Mouse (Mus musculus) embryonic facial prominence, embryonic 11.5 days (tissue): ENCODE data around the gene Rras. TPM values are rescaled to one million over a fixed set of nuclear protein-coding genes. Genes with fewer than 3 reads are reported as not detected.
A peak's percentile ranks its signal among the peaks of the same experiment; 100 is the strongest.

Experiments used
- ATAC-seq: fragments of 200-750 bp; cut with Nextera tagmentation; replicated peaks from 2 replicates; pipeline ENCODE4 v1.8.0; 2017; ENCODE audit warnings: low read depth; ENCODE audit not compliant: insufficient number of reproducible peaks, low FRiP score, low TSS enrichment
- DNase-seq: peaks from one replicate; pipeline ENCODE4 v3.0.0-alpha.2; 2015; ENCODE audit warnings: low spot score
- H3K27ac ChIP-seq: fragments of 300-500 bp; sonication (generic); replicated peaks from 2 replicates; pipeline ENCODE4 v1.5.1; 2014; ENCODE audit warnings: mild to moderate bottlenecking, low read depth, low read length, control low read depth
- H3K27me3 ChIP-seq: fragments of 300-500 bp; sonication (generic); 2 replicates; pipeline ENCODE4 v1.6.1; 2014; ENCODE audit warnings: mild to moderate bottlenecking, low read length, moderate library complexity, mixed read lengths; ENCODE audit not compliant: control insufficient read depth, insufficient read depth
- H3K36me3 ChIP-seq: fragments of 300-500 bp; sonication (generic); replicated peaks from 2 replicates; pipeline ENCODE4 v1.6.1; 2014; ENCODE audit warnings: low read depth, mild to moderate bottlenecking, low read length, moderate library complexity, mixed read lengths; ENCODE audit not compliant: control insufficient read depth, insufficient read depth
- H3K4me1 ChIP-seq: fragments of 300-500 bp; sonication (generic); 2 replicates; pipeline ENCODE4 v1.6.1; 2014; ENCODE audit warnings: low read length, mixed read lengths; ENCODE audit not compliant: control insufficient read depth, insufficient read depth
- H3K4me2 ChIP-seq: fragments of 300-500 bp; sonication (generic); 2 replicates; pipeline ENCODE4 v1.6.1; 2014; ENCODE audit warnings: low read depth, mild to moderate bottlenecking, control low read depth, low read length, moderate library complexity
- H3K4me3 ChIP-seq: fragments of 300-500 bp; sonication (generic); 2 replicates; pipeline ENCODE4 v1.5.1; 2014; ENCODE audit warnings: low read depth, low read length, control low read depth
- H3K9ac ChIP-seq: fragments of 300-500 bp; sonication (generic); replicated peaks from 2 replicates; pipeline ENCODE4 v1.6.1; 2014; ENCODE audit warnings: mild to moderate bottlenecking, control low read depth, low read length
- H3K9me3 ChIP-seq: fragments of 300-500 bp; sonication (generic); replicated peaks from 2 replicates; pipeline ENCODE4 v1.6.1; 2016; ENCODE audit warnings: mild to moderate bottlenecking, low read length, inconsistent platforms, mixed read lengths; ENCODE audit not compliant: control insufficient read depth
- WGBS: fragments of 180-500 bp; shearing (Covaris S2); extraction: QIAGEN DNeasy Blood & Tissue Kit; methylation state at CpG from one replicate; pipeline ENCODE4 v1.1.7; 2014; 5-methylcytosine and 5-hydroxymethylcytosine counted together
- microRNA-seq: library from miRNA; unstranded; fragments of <30 nt; microRNA quantifications from one replicate; pipeline ENCODE4, GENCODE M21; 2016; ENCODE audit warnings: borderline number of aligned reads
- polyA plus RNA-seq: library from polyadenylated mRNA; unstranded; fragments of >200 nt; fragmentation: Nextera tagmentation; extraction: Ambion mirVana; gene quantifications from 2 replicates; pipeline ENCODE4 v1.2.1, GENCODE M21; 2014

Rras gene
- polyA plus RNA-seq, 1 experiment from 2014 or later, result 18.5 TPM

DNA sequence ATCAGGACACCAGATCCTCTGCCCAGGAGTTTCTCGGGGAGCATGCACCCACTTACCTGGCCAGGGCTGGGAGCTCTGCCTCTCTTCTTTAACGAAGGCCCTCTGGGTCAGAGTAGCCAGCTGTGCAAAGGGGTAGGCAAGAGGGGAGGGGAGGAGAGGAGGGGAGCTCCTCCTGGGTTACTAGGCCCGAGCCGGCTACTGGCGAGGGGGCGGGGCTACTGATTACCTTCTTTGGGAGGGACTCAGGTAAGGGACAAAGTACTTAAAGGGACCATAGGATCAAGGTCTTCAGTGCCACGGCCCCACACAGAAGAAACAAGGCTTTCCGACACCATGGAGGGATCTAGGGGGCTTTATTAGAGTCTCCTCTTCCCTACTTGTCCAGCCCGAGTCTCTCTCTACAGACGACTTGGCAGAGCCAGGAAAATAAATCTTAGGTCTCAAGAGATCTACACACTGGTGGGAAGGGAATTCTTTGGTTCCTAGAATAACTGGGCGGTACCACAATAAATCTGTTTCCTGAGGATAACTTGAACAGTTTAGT, 43.8 kb downstream of the Rras start:
- WGBS, result 10% methylated on average over 11 of the region's 11 CpGs
- H3K9ac ChIP-seq, result peak overlapping the region; percentile 60
- ATAC-seq (no peak), DNase-seq (peak; percentile 43)
- no peaks in the 10 kb centered on the region for H3K36me3 ChIP-seq
- H3K27me3 ChIP-seq, result no peaks in the 10 kb centered on the region
- peak overlapping the region; percentile 54 for H3K4me2 ChIP-seq
- H3K4me1 ChIP-seq, result no peaks in the 10 kb centered on the region; the same call in 1 of the 2 replicates
- H3K9me3 ChIP-seq, result no peaks in the 10 kb centered on the region
- 0 out of 2 replicates have a peak overlapping the region, but pooled peaks have one; percentile 9 for H3K27ac ChIP-seq
- peak overlapping the region; percentile 55 for H3K4me3 ChIP-seq

DNA sequence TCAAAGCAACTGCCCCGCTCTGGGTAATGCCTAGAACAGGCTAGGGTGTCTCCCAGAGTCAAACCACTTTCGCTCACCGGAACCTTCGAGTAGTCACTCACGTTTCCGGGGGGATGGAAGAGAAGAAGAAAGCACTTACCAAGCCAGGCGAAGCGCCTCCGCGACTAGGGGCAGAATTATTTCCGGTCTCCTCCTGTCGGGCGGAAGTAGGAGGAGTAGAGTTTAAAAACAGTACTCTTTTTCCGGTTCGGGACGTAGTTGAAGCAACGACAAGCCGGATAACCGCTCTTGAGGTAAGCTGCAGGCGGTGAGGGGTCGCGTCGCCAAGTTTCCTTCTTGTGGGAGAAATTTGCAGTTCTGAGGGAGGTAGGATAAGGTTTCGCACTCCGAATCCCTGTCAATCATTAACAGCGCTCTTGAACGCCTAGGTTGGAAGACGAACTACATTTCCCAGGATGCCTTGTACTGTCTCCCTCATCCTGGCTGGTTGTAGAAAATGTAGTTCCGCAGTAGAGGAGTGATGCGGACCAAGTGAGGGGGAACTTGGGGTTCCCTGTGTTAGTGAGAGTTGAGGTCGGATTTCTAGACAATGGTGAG, 44.6 kb downstream of the Rras start, which contains the start of the genes Nosip and Prrg2:
TSS of gene Nosip (plus strand) at position 191 of the 597 bp plus-strand sequence.
TSS of gene Prrg2 (minus strand) at position 439 of the 597 bp plus-strand sequence.
- H3K36me3 ChIP-seq, result no peaks in the 10 kb centered on the region
- peak within 1 kb of the TSS; percentile 60 for H3K9ac ChIP-seq
- DNase-seq (peak; percentile 99), ATAC-seq (peak; percentile 79)
- under 1% methylated on average over 31 of the region's 31 CpGs for WGBS
- H3K27me3 ChIP-seq, result no peaks in the 10 kb centered on the region
- peak within 1 kb of the TSS; percentile 54 for H3K4me2 ChIP-seq
- H3K27ac ChIP-seq, result peak within 1 kb of the TSS; percentile 82
- H3K4me1 ChIP-seq, result no peaks in the 10 kb centered on the region; the same call in 1 of the 2 replicates
- no peaks in the 10 kb centered on the region for H3K9me3 ChIP-seq
- H3K4me3 ChIP-seq, result peak within 1 kb of the TSS; percentile 55

DNA sequence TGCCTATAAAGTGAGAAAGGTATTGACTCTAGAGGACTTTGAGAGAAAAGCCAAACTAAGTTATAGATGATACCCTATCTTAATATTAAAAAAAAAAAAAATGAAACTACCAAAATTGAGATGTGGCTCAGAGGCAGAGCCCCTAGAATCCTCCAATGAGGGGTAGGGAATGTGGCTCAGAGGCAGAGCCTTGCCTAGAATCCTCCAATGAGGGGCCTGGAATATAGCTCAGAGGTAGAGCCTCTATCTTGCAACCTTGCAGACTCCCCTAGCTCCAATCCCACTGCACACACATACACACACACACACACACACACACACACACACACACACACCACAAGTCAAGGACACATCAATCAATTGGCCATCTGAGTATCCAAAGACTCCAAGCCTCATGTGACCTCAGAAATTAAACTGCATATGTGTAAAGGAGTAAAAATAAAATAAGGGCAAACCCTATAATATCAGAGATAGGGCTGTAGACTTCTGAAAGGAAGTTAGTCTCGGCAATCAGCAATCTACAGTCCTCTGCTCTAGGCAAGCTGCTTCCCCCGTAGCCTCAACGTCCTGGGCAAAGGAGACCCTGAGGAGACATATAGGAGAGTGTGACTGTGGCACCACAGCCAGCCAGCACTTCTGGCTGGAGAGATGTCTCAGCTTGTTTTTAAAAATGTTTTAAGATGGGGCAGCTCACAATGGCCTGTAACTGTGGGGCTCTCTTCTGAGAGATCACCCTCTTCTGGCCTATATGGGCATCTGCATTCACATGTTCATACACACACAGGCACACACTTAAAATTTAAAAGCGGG, 49.6 kb downstream of the Rras start:
- Histone ChIP-seq H3K4me3 (no peak overlapping the region), H3K9me3 (no peaks in the 10 kb centered on the region), H3K4me1 (no peaks in the 10 kb centered on the region; the same call in 1 of the 2 replicates), H3K36me3 (no peaks in the 10 kb centered on the region), H3K27me3 (no peaks in the 10 kb centered on the region), H3K27ac (no peak overlapping the region), H3K9ac (no peak overlapping the region), H3K4me2 (no peak overlapping the region)
- 73% methylated on average over 4 of the region's 4 CpGs for WGBS
- DNase-seq (no peak), ATAC-seq (no peak)

DNA sequence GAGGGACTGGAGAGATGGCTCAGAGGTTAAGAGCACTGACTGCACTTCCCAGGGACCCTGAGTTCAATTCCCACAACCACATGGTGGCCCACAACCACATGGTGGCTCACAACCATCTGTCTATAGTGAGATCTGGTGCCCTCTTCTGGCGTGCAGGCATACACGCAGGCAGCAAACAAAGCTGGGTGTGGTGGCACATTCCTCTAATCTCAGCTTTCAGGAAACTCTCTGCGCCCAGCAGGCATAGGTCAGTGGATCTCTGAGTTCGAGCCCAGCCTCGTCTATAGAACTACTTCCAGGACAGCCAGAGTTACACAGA, 50.2 kb downstream of the Rras start:
- Histone ChIP-seq H3K9me3 (no peaks in the 10 kb centered on the region), H3K4me1 (no peaks in the 10 kb centered on the region; the same call in 1 of the 2 replicates), H3K4me3 (no peak overlapping the region), H3K27ac (no peak overlapping the region), H3K9ac (no peak overlapping the region), H3K36me3 (no peaks in the 10 kb centered on the region), H3K27me3 (no peaks in the 10 kb centered on the region), H3K4me2 (no peak overlapping the region)
- 25% methylated on average over 5 of the region's 5 CpGs for WGBS
- ATAC-seq (no peak), DNase-seq (peak; percentile 61)

DNA sequence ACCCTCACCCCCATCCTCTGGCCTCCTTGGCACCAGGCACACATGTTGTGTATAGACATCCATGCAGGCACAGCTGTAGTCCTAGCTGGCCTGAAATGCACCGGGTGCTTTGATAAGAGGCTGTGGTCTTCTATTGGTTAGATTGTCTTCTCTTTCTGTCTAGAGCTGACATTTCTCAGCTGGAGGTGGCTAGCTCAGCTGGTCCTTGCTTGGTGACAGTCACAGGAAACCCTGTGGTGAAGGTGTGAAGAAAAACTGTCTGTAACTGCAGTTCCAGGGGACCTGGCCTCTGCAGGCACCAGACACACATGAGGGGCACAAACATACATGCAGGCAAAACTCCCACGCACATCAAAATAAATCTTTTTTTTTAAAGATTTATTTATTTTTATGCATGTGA, 51.9 kb downstream of the Rras start:
- ATAC-seq (no peak), DNase-seq (no peak)
- Histone ChIP-seq H3K9ac (no peak overlapping the region), H3K4me2 (no peak overlapping the region), H3K36me3 (no peaks in the 10 kb centered on the region; the same call in 1 of the 2 replicates), H3K27me3 (no peaks in the 10 kb centered on the region), H3K9me3 (no peaks in the 10 kb centered on the region), H3K4me1 (no peaks in the 10 kb centered on the region; the same call in 1 of the 2 replicates), H3K27ac (no peak overlapping the region), H3K4me3 (no peak overlapping the region)
- WGBS, result 93% methylated on average over 2 of the region's 2 CpGs

Small RNA genes within 50 kb of the gene (microRNA-seq; reads per million reads assigned to microRNA genes)
- not detected for gene Mir7054

Other genes starting within 250 kb of the Rras start
- gene Nup62, start 201.9 kb upstream of the Rras start, polyA plus RNA-seq, result 66.9 and 72.6 TPM in 2 replicates
- 0.52 and 1.9 TPM in 2 replicates for gene Il4i1, start 201.6 kb upstream of the Rras start, polyA plus RNA-seq
- 2.9 and 3.1 TPM in 2 replicates for gene Atf5, start 201.3 kb upstream of the Rras start, polyA plus RNA-seq
- gene Akt1s1, start 169.0 kb upstream of the Rras start, polyA plus RNA-seq, result 32.4 and 42.5 TPM in 2 replicates
- 55.1 and 75.1 TPM in 2 replicates for gene Tbc1d17, start 168.9 kb upstream of the Rras start, polyA plus RNA-seq
- 21.6 and 25.3 TPM in 2 replicates for gene Pnkp, start 160.8 kb upstream of the Rras start, polyA plus RNA-seq
- 350 and 370 TPM in 2 replicates for gene Ptov1, start 148.2 kb upstream of the Rras start, polyA plus RNA-seq
- 44.5 and 50.3 TPM in 2 replicates for gene Med25, start 125.2 kb upstream of the Rras start, polyA plus RNA-seq
- 11.8 and 13.2 TPM in 2 replicates for gene Fuz, start 121.9 kb upstream of the Rras start, polyA plus RNA-seq
- gene Ap2a1, start 88.5 kb upstream of the Rras start, polyA plus RNA-seq, result 70.1 and 70.3 TPM in 2 replicates
- 0.21 TPM in 1 of 2 replicates, not detected in the other for gene Tsks, start 74.8 kb upstream of the Rras start, polyA plus RNA-seq
- gene Cpt1c, start 43.1 kb upstream of the Rras start, polyA plus RNA-seq, result 14.3 and 17.1 TPM in 2 replicates
- gene Prmt1, start 31.4 kb upstream of the Rras start, polyA plus RNA-seq, result 289 and 293 TPM in 2 replicates
- 62.4 and 71.9 TPM in 2 replicates for gene Irf3, start 20.3 kb upstream of the Rras start, polyA plus RNA-seq
- 69.9 and 71.7 TPM in 2 replicates for gene Bcl2l12, start 19.2 kb upstream of the Rras start, polyA plus RNA-seq
- 40.0 and 41.1 TPM in 2 replicates for gene Scaf1, start 1.6 kb upstream of the Rras start, polyA plus RNA-seq
- gene Prr12, start 34.9 kb downstream of the Rras start, polyA plus RNA-seq, result 10.9 and 11.8 TPM in 2 replicates
- 59.2 and 63.8 TPM in 2 replicates for gene Nosip, start 44.5 kb downstream of the Rras start, polyA plus RNA-seq
- 17.9 and 20.3 TPM in 2 replicates for gene Prrg2, start 44.7 kb downstream of the Rras start, polyA plus RNA-seq
- gene Rcn3, start 74.3 kb downstream of the Rras start, polyA plus RNA-seq, result 221 and 234 TPM in 2 replicates
- gene Fcgrt, start 85.9 kb downstream of the Rras start, polyA plus RNA-seq, result 12.6 TPM in 2 replicates
- gene Rps11, start 106.5 kb downstream of the Rras start, polyA plus RNA-seq, result 1,561 and 1,602 TPM in 2 replicates
- gene Rpl13a, start 110.8 kb downstream of the Rras start, polyA plus RNA-seq, result 1,418 and 1,436 TPM in 2 replicates
- 0.20 TPM in 1 of 2 replicates, not detected in the other for gene Gm45713, start 118.3 kb downstream of the Rras start, polyA plus RNA-seq
- 0.52 and 0.67 TPM in 2 replicates for gene Flt3l, start 118.5 kb downstream of the Rras start, polyA plus RNA-seq
- 102 and 104 TPM in 2 replicates for gene Pih1d1, start 136.3 kb downstream of the Rras start, polyA plus RNA-seq
- gene Aldh16a1, start 136.6 kb downstream of the Rras start, polyA plus RNA-seq, result 32.3 and 39.1 TPM in 2 replicates
- 1.1 and 1.6 TPM in 2 replicates for gene Slc17a7, start 146.0 kb downstream of the Rras start, polyA plus RNA-seq
- gene Gfy, start 161.6 kb downstream of the Rras start, polyA plus RNA-seq, result 0.52 and 0.81 TPM in 2 replicates
- not detected in 2 replicates for gene Pth2, start 163.0 kb downstream of the Rras start, polyA plus RNA-seq
- gene Ccdc155, start 186.9 kb downstream of the Rras start, polyA plus RNA-seq, result 0.41 and 0.42 TPM in 2 replicates
- gene Dkkl1, start 194.2 kb downstream of the Rras start, polyA plus RNA-seq, result 1.8 and 2.3 TPM in 2 replicates
- 276 and 285 TPM in 2 replicates for gene Tead2, start 197.8 kb downstream of the Rras start, polyA plus RNA-seq
- gene Cd37, start 221.2 kb downstream of the Rras start, polyA plus RNA-seq, result 0.86 and 1.1 TPM in 2 replicates
- 0.21 TPM in 1 of 2 replicates, not detected in the other for gene Slc6a16, start 223.1 kb downstream of the Rras start, polyA plus RNA-seq